Mouse (Mus musculus) heart, postnatal 0 days (tissue): Measurements from ENCODE around the gene Prrt1.

Source experiments
- CTCF ChIP-seq: IDR thresholded peaks from 2 replicates; pipeline ENCODE4 v1.5.1; 2016; ENCODE audit warnings: antibody characterized with exemption, control low read depth, low read depth
- EP300 ChIP-seq: IDR thresholded peaks from 2 replicates; pipeline ENCODE4 v1.6.1; 2016; ENCODE audit warnings: antibody characterized with exemption, low read depth

- TF ChIP-seq CTCF (no peak), EP300 (no peak)
Observed at GRCm38 (mm10) chr17:34658145-34658544, 28.8 kb downstream of the Prrt1 start.
